Mouse (Mus musculus) E14TG2a.4 (cell line): ENCODE measurements around the gene Gpsm1.

Experiments used
- CTCF ChIP-seq: conservative IDR thresholded peaks from 2 replicates; pipeline ENCODE4 v1.5.1; 2014; ENCODE audit warnings: low read length
- NANOG ChIP-seq: IDR thresholded peaks from 2 replicates; pipeline ENCODE4 v1.6.1; 2014; ENCODE audit warnings: borderline replicate concordance, low read length, mixed read lengths
- POU5F1 ChIP-seq: IDR thresholded peaks from 2 replicates; pipeline ENCODE4 v1.6.1; 2014; ENCODE audit warnings: low read length, borderline replicate concordance

- TF ChIP-seq CTCF: no peak
- TF ChIP-seq POU5F1: no peak
- TF ChIP-seq NANOG: no peak
These were observed 64.9 kb downstream of the Gpsm1 start, which contains the start of gene Snapc4 for GRCm38 (mm10) chr2:26380131-26380771.
